Mouse (Mus musculus): ENCODE results near the gene Syn3.
"Not testable (repeated sequence)": the region's sequence is repeated elsewhere in the genome, so short reads cannot be mapped to it uniquely, and the experiment has no call there.

Gene Syn3

GRCm38 (mm10) chr10:86047786-86048185 is 450.9 kb downstream of the Syn3 start:
- no peak for DNase-seq (ENCODE audit: low spot score)

DNA sequence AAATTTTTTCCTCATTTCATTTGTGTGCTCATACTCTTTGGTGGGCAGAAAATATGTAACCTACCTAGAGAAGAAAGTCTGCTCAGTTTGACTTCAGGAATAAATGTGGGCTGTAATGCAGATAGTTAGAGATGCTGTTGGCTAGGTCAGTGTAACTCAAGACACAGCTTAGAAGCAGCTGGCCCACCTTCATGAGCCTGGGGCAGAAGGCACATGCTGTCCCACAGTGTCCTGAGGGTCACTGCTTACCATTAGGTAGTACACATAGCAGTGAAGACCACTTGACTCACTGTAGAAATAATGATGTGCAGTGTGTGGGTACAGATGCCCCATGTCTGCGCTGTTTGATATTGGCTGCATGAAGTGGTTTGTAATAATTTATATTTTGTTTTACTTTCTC is 452.3 kb downstream of the Syn3 start:
- no peak for DNase-seq (ENCODE audit: low spot score)

GRCm38 (mm10) chr10:86044066-86044465 is 454.6 kb downstream of the Syn3 start:
- no peak for DNase-seq (ENCODE audit: low spot score)

- DNase-seq (ENCODE audit: low spot score), result no peak
Measured at GRCm38 (mm10) chr10:86043651-86044050, 455.0 kb downstream of the Syn3 start.

DNA sequence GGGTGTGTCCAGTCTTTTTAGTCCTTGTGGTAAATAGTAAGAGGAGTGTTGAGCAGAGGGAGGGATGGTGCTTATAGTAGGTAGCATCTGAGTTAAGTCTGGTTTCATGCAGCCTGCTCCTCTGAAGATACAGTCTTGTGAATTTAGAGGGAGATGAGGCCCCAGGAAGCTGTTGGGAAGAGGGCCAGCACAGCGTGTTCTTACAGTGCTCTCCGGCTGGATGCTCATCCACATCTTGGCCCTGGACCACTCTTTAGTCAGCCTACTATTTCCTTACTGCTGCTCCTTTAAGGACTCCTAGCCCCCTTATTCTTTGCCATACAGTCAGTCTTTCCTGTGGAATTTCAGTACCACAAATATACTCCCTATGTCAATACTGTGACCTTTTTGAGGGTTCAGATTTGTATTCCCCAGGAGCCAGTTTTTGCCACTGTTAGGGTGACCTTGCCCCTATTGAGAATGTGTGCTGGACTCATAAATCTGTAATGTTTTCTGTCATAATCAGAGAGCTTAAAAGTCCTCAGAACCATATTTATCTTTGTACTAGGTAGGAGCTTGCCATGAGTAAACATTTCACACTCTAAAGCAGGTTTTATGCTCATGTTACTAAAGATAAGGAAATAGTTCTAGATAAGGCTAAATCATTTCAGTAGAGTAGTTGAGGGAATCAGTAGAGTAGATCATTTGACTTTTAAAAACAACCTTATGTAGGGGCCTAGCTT is 464.5 kb downstream of the Syn3 start:
- DNase-seq (ENCODE audit: low spot score), result no peak

DNA sequence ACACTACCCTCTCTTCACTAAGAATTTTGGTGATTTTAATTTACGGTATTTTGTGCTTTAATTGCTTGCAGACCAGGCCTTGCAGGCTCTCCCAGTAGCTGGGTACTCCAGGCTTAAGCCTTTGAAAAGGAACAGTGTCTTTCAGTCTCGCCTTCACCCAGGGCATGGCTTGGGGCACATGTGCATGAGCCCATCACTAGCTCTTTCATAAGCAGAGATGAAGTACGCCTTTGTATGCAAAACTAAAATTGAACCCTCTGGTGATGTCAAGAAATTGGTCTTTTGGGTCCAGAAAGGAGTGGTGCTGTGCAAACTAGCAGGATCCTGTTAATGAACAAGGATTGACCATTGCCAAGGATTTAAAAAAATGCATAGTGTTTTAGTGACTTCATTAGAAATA is 466.2 kb downstream of the Syn3 start:
- DNase-seq (ENCODE audit: low spot score), result no peak

- DNase-seq (ENCODE audit: low spot score), result no peak
Measured at GRCm38 (mm10) chr10:86030743-86031142, 468.0 kb downstream of the Syn3 start.

DNA sequence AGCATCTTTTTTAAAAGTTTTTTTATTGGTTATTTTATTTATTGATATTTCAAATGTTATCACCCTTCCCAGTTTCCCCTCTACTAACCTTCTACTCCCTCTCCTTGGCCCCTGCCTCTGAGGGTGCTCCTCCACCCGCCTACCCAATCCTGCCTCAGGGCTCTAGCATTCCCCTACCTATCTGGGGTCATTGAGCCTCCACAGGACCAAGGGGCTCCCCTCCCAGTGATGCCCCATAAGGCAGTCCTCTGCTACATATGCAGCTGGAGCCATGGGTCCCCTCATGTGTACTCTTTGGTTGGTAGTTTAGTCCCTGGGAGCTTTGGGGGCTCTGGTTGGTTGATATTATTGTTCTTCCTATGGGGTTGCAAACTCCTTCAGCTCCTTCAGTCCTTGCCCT is 471.9 kb downstream of the Syn3 start:
- DNase-seq (ENCODE audit: low spot score), result not testable (repeated sequence)

GRCm38 (mm10) chr10:86026354-86026753 is 472.3 kb downstream of the Syn3 start:
- DNase-seq (ENCODE audit: low spot score), result peak; percentile 94

GRCm38 (mm10) chr10:86025906-86026305 is 472.8 kb downstream of the Syn3 start:
- no peak for DNase-seq (ENCODE audit: low spot score)

- DNase-seq (ENCODE audit: low spot score), result peak; percentile 45
Measured at GRCm38 (mm10) chr10:86023149-86023548, 475.5 kb downstream of the Syn3 start.

GRCm38 (mm10) chr10:86022474-86022816 is 476.3 kb downstream of the Syn3 start:
- no peak for DNase-seq (ENCODE audit: low spot score)

GRCm38 (mm10) chr10:86021749-86022473 is 476.8 kb downstream of the Syn3 start, which contains the start of gene Fbxo7:
Gene Fbxo7 (plus strand): TSS chr10:86021972.
- peak; percentile 90 for DNase-seq (ENCODE audit: low spot score)

DNA sequence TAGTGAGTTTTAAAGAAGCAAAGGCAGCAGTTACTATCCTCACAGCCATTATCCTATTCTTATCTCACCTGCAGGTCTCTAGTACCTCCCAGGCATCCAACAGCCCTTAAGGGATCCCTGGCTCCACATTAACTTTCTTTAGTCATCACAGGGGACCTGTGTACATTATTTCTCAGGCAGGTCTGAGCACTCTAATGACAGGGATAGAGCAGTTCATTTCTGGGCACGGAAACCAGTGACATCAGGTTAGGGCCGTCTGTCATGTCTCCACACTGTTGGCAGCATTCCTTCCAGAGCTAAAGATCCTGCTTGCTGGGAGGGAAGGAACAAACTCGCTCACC is 477.3 kb downstream of the Syn3 start:
- DNase-seq (ENCODE audit: low spot score), result no peak

- DNase-seq (ENCODE audit: low spot score), result no peak
Measured at GRCm38 (mm10) chr10:86018813-86019212, 479.9 kb downstream of the Syn3 start.

DNA sequence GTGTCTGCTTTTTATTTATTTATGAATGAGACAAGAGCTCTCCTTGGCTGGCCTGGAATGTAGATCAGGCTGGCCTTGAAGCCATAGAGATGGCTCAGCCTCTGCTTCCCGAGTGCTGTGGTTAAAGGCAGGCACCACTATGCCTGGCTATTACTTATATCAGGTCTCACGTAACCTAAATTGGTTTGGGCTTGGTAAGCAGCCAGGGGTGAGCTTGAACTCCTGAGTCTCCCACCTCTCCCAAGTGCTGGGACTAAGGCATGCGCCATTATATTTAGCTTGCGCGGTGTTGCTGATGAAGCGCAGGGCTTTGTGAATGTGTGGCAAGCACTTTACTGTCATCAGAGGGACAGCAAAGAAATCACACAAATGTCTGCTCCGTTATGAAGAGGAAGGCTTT is 480.9 kb downstream of the Syn3 start:
- DNase-seq (ENCODE audit: low spot score), result no peak

DNA sequence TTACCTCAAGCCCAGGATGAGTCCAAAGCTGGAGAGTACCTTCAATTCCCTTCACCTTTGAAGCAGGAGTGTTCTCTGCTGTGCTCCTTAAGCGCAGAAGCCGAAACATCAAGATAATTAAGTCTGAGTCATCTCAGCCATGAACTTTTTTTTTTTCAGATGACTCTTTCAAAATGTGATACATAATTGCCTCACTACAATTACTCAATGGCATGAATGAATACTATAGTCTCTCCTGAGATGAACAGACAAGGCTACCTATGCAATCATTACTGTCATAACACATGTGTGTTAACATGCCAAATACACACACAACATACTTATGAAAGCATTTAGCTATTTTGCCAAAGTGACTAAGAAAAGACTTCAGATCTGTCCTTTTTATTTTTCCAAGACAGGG is 486.9 kb downstream of the Syn3 start, which contains the start of gene Bpifc:
Gene Bpifc, minus strand, starts transcription at position 115 of the 400 bp plus-strand sequence.
- DNase-seq (ENCODE audit: low spot score), result no peak

GRCm38 (mm10) chr10:86011172-86011571 is 487.5 kb downstream of the Syn3 start:
- DNase-seq (ENCODE audit: low spot score), result no peak

- DNase-seq (ENCODE audit: low spot score), result no peak
Measured at GRCm38 (mm10) chr10:86010636-86011035, 488.1 kb downstream of the Syn3 start.

DNA sequence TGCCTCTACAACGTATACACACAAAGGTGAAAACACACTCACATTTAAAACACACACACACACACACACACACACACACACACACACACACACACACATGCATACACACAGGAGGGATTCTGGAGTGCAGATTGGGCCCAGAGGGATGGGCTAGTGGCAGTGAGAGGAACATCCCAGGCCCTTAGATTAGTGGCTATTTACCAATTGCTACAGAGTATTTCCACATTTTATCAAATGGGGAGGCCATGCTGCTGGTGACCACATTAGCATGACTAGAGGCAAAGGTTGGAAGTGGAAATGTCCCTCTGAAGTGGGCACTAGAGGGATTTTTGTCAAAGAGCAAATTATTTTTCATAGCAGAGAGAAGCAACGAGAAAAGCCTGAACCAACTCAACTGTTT is 489.0 kb downstream of the Syn3 start:
- no peak for DNase-seq (ENCODE audit: low spot score)

DNA sequence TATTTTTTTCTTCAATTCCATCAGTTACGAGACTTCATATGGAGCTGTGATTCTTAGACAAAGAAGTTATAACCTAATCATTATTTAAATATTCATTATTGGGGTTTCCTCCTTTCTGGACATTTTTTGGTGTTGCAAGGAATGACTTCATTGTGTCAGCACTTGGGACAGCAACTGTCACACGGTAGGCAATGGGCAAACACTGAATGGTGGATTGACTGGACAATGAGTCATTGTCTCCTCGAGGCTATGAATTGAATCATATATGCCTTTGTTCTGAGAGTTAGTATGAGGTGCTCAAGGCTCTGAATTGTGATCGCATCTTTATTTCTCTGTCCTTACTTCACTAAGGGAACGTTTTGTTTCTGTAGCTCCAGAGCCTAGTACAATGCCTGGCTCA is 492.2 kb downstream of the Syn3 start:
- DNase-seq (ENCODE audit: low spot score), result no peak

Data from c-Kit-positive CD71-positive TER-119-positive erythroid progenitor cells, embryonic 14.5 days (primary cell).